Mouse (Mus musculus) common myeloid progenitor, adult 5-6 weeks (primary cell): ENCODE data around the gene Mitf. TPM values are rescaled to one million over a fixed set of nuclear protein-coding genes. Genes with fewer than 3 reads are reported as not detected.

Source experiments
- ATAC-seq: replicated peaks from 2 replicates; pipeline ENCODE4 v1.8.0; 2016; ENCODE audit warnings: low read depth, mild to moderate bottlenecking, moderate TSS enrichment, inconsistent platforms; ENCODE audit not compliant: poor library complexity, severe bottlenecking
- total RNA-seq: library from RNA; stranded (forward); fragments of 200-1000, 187-1606 nt; gene quantifications from 2 replicates; pipeline ENCODE4 v1.2.3, GENCODE M21; 2017

Mitf gene
- total RNA-seq, 1 experiment from 2014 or later = 4.5 TPM

DNA sequence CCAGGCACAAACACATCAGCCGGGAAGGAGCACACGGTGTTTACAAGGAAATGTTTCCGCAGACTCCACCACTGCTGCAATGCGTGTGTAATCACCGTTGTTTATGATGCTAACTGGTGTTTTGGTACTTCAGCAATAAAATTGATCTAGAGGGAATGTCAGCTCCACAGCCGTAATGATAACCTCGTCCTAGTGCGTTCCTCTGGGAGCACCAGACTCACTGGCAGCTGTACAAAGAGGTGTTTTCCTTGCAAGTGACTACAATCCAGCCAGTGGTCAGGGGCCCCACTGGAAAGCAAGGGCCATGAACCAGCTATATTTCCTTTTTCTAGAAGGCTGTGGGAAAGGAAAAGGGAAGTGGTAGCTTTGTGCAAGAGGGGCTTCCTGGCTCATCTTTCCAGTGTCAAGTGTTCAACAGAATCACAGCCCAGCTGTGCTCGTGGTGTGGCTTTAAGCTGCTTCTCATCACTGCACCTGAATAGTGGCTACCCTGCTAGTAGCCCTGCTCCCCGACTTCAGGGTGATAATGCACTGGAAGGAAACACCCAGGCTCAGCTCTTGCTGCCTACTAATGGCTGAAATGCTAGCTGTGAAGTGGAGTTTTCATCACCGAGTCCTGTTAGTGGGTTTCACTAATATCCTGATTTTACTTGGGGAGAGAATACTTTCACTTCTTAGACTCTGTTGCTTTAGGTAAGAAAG is 188.9 kb downstream of the Mitf start:
- ATAC-seq = peak; percentile 96

DNA sequence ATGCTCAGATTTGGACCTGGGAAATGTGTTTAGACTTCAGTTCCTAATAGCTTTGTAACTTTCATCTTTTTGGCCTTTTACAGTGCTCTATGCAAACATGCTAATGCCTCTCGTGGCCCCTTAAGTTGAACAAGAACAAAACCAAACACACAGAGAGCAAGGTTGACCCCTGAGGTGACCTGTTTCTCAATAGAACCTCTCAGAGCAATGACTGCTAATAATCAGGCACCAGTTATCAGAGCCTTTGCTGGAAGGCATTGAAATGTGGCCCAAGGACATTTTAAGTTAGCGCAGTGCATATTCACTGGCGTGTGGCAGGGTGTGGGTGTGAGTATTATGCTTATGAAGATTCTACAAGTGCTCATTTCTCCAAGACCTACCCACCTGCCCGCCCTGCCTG is 194.7 kb downstream of the Mitf start:
- no peak for ATAC-seq

GRCm38 (mm10) chr6:98003114-98003513 is 196.3 kb downstream of the Mitf start:
- peak; percentile 79 for ATAC-seq

- ATAC-seq = peak; percentile 69
Measured at GRCm38 (mm10) chr6:98005566-98005965, 198.7 kb downstream of the Mitf start.

- ATAC-seq = no peak
Measured at GRCm38 (mm10) chr6:98015066-98015465, 208.2 kb downstream of the Mitf start.

DNA sequence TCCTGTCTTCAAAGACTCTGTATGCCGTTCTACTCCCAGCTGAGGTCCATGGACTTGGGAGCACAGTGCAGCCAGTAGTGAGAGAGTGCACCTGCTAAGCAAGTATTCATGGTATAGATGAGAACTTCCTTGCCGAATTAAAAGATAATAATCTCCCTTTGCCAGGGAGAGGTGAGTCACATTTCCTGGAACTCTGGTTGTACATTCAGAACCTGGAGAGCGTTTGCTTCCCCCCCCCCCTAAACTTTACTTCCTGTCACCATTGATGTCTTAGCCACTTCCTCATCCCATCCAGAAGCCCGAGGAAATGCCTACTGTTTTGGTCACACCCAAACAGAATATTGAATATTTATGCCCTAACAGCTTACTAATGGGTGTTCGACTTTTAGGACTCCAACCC is 209.0 kb downstream of the Mitf start:
- ATAC-seq = no peak

- no peak for ATAC-seq
Measured at GRCm38 (mm10) chr6:98023876-98024275, 217.0 kb downstream of the Mitf start.

GRCm38 (mm10) chr6:98038513-98038912 is 231.7 kb downstream of the Mitf start:
- no peak for ATAC-seq

DNA sequence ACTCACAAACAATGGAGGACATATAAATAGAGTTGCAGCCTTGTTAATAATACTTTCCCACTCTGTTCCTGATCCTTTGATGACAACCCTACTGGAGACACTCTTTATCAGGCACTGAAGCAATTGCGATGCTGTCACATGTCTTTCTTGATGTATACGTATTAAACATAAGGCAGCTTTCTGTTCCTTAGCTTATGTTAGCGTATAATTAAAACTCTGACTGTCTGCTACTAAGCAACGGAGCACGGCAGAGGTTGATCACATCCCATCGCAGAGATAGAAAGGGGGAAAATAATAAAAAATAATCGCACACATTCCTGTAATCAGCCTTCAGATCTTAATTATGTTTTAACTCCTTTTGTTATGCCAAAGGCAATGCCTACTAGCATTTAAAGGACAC is 234.9 kb downstream of the Mitf start:
- ATAC-seq = no peak

GRCm38 (mm10) chr6:98046295-98047108 is 239.7 kb downstream of the Mitf start:
- ATAC-seq = no peak

GRCm38 (mm10) chr6:98047741-98048140 is 240.9 kb downstream of the Mitf start:
- ATAC-seq = no peak

GRCm38 (mm10) chr6:98048671-98049438 is 242.0 kb downstream of the Mitf start:
- no peak for ATAC-seq

DNA sequence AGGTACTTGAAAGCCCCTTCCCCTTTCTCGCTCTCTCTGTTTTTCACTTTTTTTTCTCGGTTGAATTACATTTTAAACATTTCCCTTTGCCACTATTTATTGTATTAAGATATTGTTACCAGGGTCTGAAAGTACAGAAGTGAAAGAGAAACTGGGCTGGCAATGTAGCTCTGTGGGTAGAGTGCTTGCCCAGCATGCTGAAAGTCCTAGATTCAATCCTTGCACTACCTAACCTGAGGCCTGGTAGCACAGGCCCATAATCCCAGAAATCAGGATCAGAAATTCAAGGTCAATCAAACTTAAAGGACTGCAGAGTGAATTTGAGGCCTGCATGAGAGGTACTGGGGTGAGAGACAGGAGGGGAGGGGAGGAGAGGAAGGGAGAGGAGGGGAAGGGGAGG is 242.7 kb downstream of the Mitf start:
- no peak for ATAC-seq

GRCm38 (mm10) chr6:98061878-98062277 is 255.0 kb downstream of the Mitf start:
- ATAC-seq = no peak

- no peak for ATAC-seq
Measured at GRCm38 (mm10) chr6:98064926-98065325, 258.1 kb downstream of the Mitf start.

GRCm38 (mm10) chr6:98066420-98066819 is 259.6 kb downstream of the Mitf start:
- ATAC-seq = no peak

Other genes starting within 250 kb of the Mitf start
- 8.4 and 19.5 TPM in 2 replicates for gene Frmd4b, start 189.5 kb upstream of the Mitf start, total RNA-seq